Mouse (Mus musculus) central nervous system, embryonic 14 days (tissue): ENCODE results near the gene Mpig6b. TPM values are rescaled to one million over a fixed set of nuclear protein-coding genes. Genes with fewer than 3 reads are reported as not detected.

Experiments used
- polyA plus RNA-seq: library from polyadenylated mRNA; depleted of rRNA; stranded (reverse); fragments of >200 nt; gene quantifications from 2 replicates; pipeline ENCODE4 v1.2.3, GENCODE M21; 2012; rRNA removed

The Mpig6b gene
- polyA plus RNA-seq, 1 experiment = 0.22 TPM

Other genes starting within 250 kb of the Mpig6b start
- gene Stk19, start 229.2 kb downstream of the Mpig6b start, polyA plus RNA-seq = 68.6 and 70.2 TPM in 2 replicates
- 84.5 and 86.1 TPM in 2 replicates for gene Dxo, start 229.2 kb downstream of the Mpig6b start, polyA plus RNA-seq
- 102 and 104 TPM in 2 replicates for gene Skiv2l, start 216.0 kb downstream of the Mpig6b start, polyA plus RNA-seq
- gene Nelfe, start 215.8 kb downstream of the Mpig6b start, polyA plus RNA-seq = 74.4 and 75.2 TPM in 2 replicates
- 1.2 and 2.4 TPM in 2 replicates for gene Cfb, start 203.7 kb downstream of the Mpig6b start, polyA plus RNA-seq
- gene Zbtb12, start 186.7 kb downstream of the Mpig6b start, polyA plus RNA-seq = 112 and 124 TPM in 2 replicates
- gene Gm20547, start 184.1 kb downstream of the Mpig6b start, polyA plus RNA-seq = not detected in 2 replicates
- 2.2 and 3.4 TPM in 2 replicates for gene C2, start 167.9 kb downstream of the Mpig6b start, polyA plus RNA-seq
- 310 and 337 TPM in 2 replicates for gene Ehmt2, start 167.7 kb downstream of the Mpig6b start, polyA plus RNA-seq
- gene Slc44a4, start 151.7 kb downstream of the Mpig6b start, polyA plus RNA-seq = 0.02 and 0.08 TPM in 2 replicates
- gene Neu1, start 134.9 kb downstream of the Mpig6b start, polyA plus RNA-seq = 24.0 and 24.4 TPM in 2 replicates
- gene Hspa1b, start 106.9 kb downstream of the Mpig6b start, polyA plus RNA-seq = 4.4 and 6.7 TPM in 2 replicates
- gene Gm20481, start 96.3 kb downstream of the Mpig6b start, polyA plus RNA-seq = not detected in 2 replicates
- gene Hspa1a, start 94.0 kb downstream of the Mpig6b start, polyA plus RNA-seq = 4.1 and 5.8 TPM in 2 replicates
- gene Hspa1l, start 93.5 kb downstream of the Mpig6b start, polyA plus RNA-seq = 0.29 and 0.31 TPM in 2 replicates
- gene Lsm2, start 84.3 kb downstream of the Mpig6b start, polyA plus RNA-seq = 113 and 117 TPM in 2 replicates
- gene Vars, start 65.2 kb downstream of the Mpig6b start, polyA plus RNA-seq = 96.9 and 103 TPM in 2 replicates
- gene Vwa7, start 49.6 kb downstream of the Mpig6b start, polyA plus RNA-seq = 0.54 and 0.55 TPM in 2 replicates
- 6.1 TPM in 2 replicates for gene Sapcd1, start 38.2 kb downstream of the Mpig6b start, polyA plus RNA-seq
- 4.1 and 6.2 TPM in 2 replicates for gene Msh5, start 19.4 kb downstream of the Mpig6b start, polyA plus RNA-seq
- gene Clic1, start 16.2 kb downstream of the Mpig6b start, polyA plus RNA-seq = 89.1 and 106 TPM in 2 replicates
- gene Ddah2, start 7.1 kb downstream of the Mpig6b start, polyA plus RNA-seq = 371 and 426 TPM in 2 replicates
- 0.07 and 0.48 TPM in 2 replicates for gene Ly6g6c, start 796 bp downstream of the Mpig6b start, polyA plus RNA-seq
- gene Ly6g6e, start 10.7 kb upstream of the Mpig6b start, polyA plus RNA-seq = 3.0 and 7.1 TPM in 2 replicates
- 2.3 and 2.8 TPM in 2 replicates for gene Ly6g6d, start 11.9 kb upstream of the Mpig6b start, polyA plus RNA-seq
- gene Ly6g6f, start 19.4 kb upstream of the Mpig6b start, polyA plus RNA-seq = 0.10 and 0.16 TPM in 2 replicates
- gene Abhd16a, start 23.1 kb upstream of the Mpig6b start, polyA plus RNA-seq = 93.6 and 106 TPM in 2 replicates
- not detected in 2 replicates for gene Ly6g5c, start 42.1 kb upstream of the Mpig6b start, polyA plus RNA-seq
- 2.9 TPM in 2 replicates for gene Ly6g5b, start 49.2 kb upstream of the Mpig6b start, polyA plus RNA-seq
- gene Gpank1, start 55.3 kb upstream of the Mpig6b start, polyA plus RNA-seq = 22.2 and 25.0 TPM in 2 replicates
- 218 and 221 TPM in 2 replicates for gene Csnk2b, start 55.9 kb upstream of the Mpig6b start, polyA plus RNA-seq
- 4.9 and 5.3 TPM in 2 replicates for gene D17H6S53E, start 60.2 kb upstream of the Mpig6b start, polyA plus RNA-seq
- 1.1 and 1.2 TPM in 2 replicates for gene Apom, start 65.9 kb upstream of the Mpig6b start, polyA plus RNA-seq
- 327 and 363 TPM in 2 replicates for gene Bag6, start 69.0 kb upstream of the Mpig6b start, polyA plus RNA-seq
- gene Prrc2a, start 98.7 kb upstream of the Mpig6b start, polyA plus RNA-seq = 357 and 368 TPM in 2 replicates
- 3.3 and 4.7 TPM in 2 replicates for gene Aif1, start 109.9 kb upstream of the Mpig6b start, polyA plus RNA-seq
- gene Lst1, start 122.3 kb upstream of the Mpig6b start, polyA plus RNA-seq = 12.8 and 13.3 TPM in 2 replicates
- 0.71 and 1.3 TPM in 2 replicates for gene Ltb, start 128.3 kb upstream of the Mpig6b start, polyA plus RNA-seq
- gene Tnf, start 135.8 kb upstream of the Mpig6b start, polyA plus RNA-seq = 0.34 and 0.66 TPM in 2 replicates
- 0.32 and 0.34 TPM in 2 replicates for gene Lta, start 139.2 kb upstream of the Mpig6b start, polyA plus RNA-seq
- gene Gm16181, start 154.7 kb upstream of the Mpig6b start, polyA plus RNA-seq = not detected in 2 replicates
- 68.5 and 73.3 TPM in 2 replicates for gene Atp6v1g2, start 167.5 kb upstream of the Mpig6b start, polyA plus RNA-seq
- gene Nfkbil1, start 169.6 kb upstream of the Mpig6b start, polyA plus RNA-seq = 15.6 TPM in 2 replicates
- gene Ddx39b, start 175.6 kb upstream of the Mpig6b start, polyA plus RNA-seq = 959 and 1,020 TPM in 2 replicates
- 38.6 and 42.0 TPM in 2 replicates for gene H2-D1, start 196.5 kb upstream of the Mpig6b start, polyA plus RNA-seq